Mouse (Mus musculus): ENCODE data around the gene Klhdc8a.
A peak's percentile ranks its signal among the peaks of the same experiment; 100 is the strongest.
"Not testable (repeated sequence)": the region's sequence is repeated elsewhere in the genome, so short reads cannot be mapped to it uniquely, and the experiment has no call there.

The Klhdc8a gene

DNA sequence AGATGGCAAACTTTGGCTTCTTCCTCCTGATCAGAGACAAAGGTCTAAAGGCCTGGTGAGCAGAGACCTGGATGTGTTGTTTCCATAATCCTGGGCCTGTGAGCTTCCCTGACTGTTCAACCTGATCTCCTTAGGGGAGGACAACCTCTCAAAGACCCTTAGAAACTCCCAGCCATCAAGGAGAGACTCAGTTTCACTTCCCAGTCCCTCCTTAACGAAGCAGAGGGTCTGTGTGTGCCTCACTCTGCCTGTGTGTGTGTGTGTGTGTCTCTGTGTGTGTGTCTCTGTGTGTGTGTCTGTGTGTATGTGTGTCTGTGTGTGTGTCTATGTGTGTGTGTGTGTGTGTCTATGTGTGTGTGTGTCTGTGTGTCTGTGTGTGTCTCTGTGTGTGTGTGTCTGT is 45.2 kb downstream of the Klhdc8a start:
- DNase-seq (ENCODE audit: low spot score in 2 of 2) = no peak

DNA sequence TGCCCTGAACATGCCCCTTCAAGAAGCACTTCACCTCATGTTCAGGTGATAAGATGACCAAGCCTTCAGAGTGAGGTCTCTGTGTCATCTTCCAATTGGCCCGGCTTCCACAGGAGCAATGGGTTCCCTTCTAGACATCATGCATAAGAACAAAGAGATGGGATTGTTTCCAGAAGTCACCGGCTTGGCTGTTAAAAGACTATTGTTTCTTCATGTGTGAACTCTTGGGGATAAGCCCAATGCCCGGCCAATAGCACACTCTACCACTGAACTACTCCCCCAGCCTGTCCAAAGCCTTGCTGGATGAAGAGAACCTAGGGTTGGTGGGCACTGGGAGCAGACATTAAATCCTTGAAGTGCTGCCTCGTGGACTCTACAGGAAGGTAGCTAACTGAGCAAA is 47.1 kb downstream of the Klhdc8a start:
- DNase-seq (ENCODE audit: low spot score in 2 of 2) = no peak

DNA sequence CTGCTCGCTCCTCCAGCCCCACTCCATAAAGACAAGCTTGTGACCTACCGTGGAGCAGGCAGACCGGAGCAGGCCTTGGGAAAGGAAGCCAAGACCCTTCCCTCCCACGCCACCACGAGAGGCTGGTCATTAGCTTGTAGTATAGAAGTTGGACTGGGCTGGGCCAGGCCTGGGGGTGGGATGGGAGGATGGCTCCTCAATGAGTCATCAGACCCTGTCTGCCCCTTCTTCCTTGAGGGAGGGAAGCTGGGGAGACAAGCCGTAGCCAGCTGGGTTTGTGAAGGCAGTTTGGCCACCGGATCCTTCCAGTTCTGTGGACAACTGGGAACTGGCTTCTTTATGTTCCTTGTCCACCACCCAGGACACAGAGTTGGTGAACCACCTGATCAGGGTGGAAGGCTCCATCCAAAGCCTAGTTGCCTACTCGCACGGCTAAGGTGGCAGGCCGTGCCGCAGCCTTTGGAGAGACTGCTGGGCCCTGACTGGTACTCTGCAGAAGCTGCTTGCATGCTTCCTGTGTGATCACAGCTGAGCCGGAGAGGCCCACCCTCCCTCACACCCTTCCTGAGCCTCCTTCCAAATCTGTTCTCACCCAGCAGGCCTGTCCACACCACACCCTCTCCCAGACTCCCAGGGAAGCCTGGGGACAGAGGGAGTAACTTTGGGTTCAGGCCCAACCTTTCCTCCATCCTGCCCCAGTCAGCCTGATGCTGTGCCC is 47.9 kb downstream of the Klhdc8a start:
- DNase-seq (ENCODE audit: low spot score in 2 of 2) = peak in 1 of 2 experiments; percentile 53

DNA sequence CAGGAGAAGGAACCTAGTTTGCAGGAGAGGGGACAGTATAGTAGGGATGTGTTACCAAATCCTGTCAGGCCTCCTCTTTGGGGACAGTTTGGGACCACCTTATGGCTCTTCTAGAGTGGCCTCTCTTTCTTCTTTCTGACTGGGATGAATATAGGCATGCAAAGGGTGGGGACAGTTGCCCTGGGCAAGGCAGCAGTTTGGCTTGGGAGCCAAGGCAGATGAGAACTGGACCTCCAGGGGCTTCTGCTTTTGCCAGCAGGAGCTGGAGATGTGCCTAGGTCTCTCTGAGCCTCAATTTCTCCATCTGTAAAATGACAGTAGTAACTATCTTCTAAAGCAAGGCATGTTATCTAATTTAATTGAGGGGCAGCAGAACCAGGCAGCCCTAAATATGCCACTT is 48.5 kb downstream of the Klhdc8a start:
- DNase-seq (ENCODE audit: low spot score in 2 of 2) = no peak

DNA sequence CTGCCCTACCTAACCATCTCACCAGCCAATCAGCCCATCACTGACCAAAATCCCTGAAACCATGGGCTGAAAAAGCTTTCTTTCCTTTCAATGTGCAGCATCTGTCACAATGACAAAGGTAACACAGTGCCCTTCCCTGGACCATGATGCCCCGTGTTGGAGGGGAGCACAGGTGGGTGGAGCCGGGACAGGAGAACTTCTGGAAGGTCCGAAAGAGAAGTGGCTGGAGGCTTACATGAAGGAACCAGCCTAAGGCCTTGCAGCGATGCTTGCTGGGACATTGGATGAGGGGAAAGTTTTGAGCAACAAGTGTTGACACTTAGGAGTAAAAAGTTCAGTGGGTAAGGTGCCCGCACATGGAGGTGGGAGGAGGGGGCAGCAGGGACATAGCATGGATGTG is 50.0 kb downstream of the Klhdc8a start:
- DNase-seq (ENCODE audit: low spot score in 2 of 2) = no peak

DNA sequence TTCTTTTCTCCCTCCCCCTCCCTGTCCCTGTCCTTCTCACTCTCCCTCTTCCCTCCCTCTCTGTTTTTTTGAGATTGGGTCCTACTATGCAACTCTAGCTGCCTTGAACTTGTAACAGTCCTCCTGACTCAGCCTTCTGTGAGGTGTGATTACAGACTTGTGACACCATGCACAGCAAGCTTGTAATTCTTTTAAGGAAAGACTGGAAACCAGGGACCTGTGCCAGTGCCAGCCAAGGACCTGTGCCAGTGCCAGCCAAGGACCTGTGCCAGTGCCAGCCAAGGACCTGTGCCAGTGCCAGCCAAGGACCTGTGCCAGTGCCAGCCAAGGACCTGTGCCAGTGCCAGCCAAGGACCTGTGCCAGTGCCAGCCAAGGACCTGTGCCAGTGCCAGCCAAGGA is 50.6 kb downstream of the Klhdc8a start:
- DNase-seq (ENCODE audit: low spot score in 2 of 2) = not testable (repeated sequence)

DNA sequence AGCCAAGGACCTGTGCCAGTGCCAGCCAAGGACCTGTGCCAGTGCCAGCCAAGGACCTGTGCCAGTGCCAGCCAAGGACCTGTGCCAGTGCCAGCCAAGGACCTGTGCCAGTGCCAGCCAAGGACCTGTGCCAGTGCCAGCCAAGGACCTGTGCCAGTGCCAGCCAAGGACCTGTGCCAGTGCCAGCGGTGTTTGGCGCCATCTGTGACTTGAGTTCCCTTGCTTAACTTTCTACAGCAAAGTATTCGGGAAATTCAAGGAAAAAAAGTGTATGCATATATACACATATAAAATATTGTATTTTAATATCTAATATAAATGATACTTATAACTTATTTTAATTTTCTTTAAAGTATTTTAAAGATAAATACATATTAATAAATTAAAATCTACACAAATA is 51.2 kb downstream of the Klhdc8a start:
- DNase-seq (ENCODE audit: low spot score in 2 of 2) = not testable (repeated sequence)

DNA sequence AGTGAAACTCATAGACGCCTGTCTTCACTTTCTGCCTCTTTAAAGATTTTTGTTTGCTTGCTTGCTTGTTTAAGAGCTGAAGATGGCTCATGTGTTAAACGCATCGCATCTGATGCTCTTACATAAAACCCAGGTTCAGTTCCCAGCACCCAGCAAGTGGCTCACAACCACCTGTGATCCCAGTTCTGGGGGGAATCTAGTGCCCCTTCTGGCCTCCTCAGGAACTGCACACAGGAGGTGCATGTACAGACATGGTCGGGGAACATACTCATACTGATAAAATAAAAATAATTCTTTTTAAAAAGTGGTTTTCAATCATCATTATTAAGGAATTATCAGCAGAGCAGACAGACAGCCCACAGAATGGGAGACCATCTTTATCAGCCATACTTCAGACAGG is 52.6 kb downstream of the Klhdc8a start:
- DNase-seq (ENCODE audit: low spot score in 2 of 2) = no peak

DNA sequence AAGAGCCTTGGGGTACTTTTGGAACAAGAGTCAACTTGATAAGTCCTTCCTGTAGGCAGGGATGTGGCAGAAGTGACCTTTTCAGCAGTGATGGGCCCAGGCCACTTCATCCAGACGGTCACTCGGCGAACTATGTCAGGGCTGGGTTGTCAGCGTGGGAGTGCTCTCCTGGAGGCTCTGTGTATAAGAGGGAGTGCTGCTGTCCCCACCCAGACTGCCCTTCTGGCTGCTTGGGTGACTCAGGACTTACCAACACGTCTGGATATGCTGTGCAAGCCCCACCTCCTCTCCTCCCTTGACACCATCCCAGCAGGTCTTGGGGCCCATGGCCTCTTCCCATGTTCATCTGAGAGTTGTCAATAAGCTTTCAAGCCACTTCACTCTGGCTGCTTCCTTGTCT is 55.0 kb downstream of the Klhdc8a start:
- DNase-seq (ENCODE audit: low spot score in 2 of 2) = peak; percentile 33 to 50

DNA sequence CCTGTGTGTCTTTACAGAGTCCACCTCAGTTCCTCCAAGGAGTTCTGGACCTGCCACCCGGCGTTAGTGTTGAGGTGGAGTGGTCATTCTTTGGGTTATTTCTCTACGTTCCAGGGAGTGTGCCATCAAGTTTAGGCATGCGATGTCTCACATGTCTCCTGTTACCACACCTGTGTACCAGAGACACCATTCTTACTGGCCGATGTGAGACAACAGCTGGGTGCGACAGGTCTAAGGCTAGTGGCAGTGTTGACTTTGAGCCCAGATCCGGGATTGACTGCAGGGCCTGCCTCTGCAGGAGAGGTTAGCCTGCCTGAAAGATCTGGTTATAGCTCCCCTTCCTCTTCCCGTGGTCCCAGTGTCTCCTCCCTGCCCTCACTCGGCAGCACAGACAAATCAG is 55.8 kb downstream of the Klhdc8a start:
- DNase-seq (ENCODE audit: low spot score in 2 of 2) = no peak

DNA sequence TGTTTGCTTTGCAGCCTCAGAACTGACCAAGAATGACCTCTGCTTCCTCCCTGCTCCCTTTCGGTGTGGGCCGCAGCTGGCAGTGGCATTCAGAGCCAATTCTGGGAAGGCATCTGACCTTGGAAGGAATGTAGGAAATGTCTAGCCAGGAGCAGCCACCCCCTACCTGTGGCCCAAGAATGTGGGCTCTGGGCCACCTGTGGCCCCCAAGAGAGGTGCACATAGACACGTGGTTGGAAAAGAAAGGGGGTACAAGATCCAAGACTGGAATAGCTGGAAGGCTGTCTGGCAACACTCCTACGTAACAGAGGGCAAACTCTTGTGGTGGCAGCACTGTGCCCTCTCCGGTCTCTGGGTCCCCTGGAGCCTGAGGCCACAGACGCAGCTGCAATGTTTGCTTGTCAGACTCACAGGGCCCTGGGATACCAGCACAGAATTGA is 56.8 kb downstream of the Klhdc8a start:
- no peak for DNase-seq (ENCODE audit: low spot score in 2 of 2)

DNA sequence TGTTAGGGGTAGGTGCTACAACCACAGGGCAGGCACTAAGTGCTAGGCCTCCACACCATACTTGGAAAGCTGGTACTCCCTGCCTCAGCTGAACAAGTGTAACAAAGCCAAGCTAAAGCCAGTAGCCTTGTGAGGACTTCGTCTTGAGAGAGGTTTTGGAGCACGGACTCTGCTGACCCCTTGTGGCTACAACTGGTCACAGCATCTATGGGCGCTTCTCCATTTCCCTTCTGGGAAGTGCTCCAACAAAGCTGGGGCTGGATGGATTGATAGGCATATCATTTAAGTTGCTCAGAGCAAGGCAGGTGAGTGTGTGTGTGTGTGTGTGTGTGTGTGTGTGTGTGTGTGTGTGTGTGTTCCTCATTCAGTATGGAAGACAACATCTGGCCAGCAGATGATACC is 57.4 kb downstream of the Klhdc8a start:
- DNase-seq (ENCODE audit: low spot score in 2 of 2) = peak; percentile 77 to 86

DNA sequence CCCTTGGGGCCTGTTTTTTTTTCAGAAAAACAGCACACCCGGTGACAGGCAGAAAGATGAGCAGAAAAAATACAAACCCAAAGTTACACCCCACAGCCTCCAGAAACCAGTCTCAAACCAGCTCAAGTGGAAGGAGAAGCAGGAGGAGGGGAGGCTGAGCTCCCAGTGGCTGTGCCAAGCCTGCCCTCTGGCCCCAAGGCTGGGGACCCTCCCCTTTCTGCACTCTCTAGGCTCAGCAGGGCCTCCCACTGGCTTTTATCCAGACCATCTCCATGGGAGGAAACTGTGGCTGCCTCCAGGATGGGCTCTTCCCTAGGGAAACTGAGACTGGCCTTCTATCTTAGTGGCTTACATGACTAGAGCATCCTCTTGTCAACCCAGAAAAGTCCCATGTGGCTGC is 58.4 kb downstream of the Klhdc8a start:
- no peak for DNase-seq (ENCODE audit: low spot score in 2 of 2)

Data from urinary bladder, postnatal 36 days (tissue).